33 mouse cellular contexts compared by ENCODE assay signal in genomic region chr7:113222821-113223220, GRCm38 (mm10).
"Had no signal": no experiment of that assay in that cellular context is flagged by ENCODE, and none has a peak within 500 bp of the region (broad histone marks: within the 10 kb centered on the region; RNA-seq: fewer than 3 reads in every experiment).

No protein-coding gene starts in this region.

- H3K27me3 ChIP-seq: heart, embryonic 12.5 days; heart, embryonic 13.5 days; heart, embryonic 15.5 days; hindbrain, embryonic 12.5 days; hindbrain, embryonic 13.5 days; hindbrain, embryonic 15.5 days; intestine, embryonic 15.5 days; kidney, embryonic 15.5 days had no signal

- H3K4me2 ChIP-seq: heart, embryonic 11.5 days; heart, embryonic 12.5 days; heart, embryonic 13.5 days; heart, embryonic 15.5 days; hindbrain, embryonic 12.5 days; hindbrain, embryonic 13.5 days; hindbrain, embryonic 15.5 days; intestine, embryonic 15.5 days; kidney, embryonic 15.5 days had no signal

- H3K36me3 ChIP-seq: heart, embryonic 10.5 days; heart, embryonic 12.5 days; heart, embryonic 13.5 days; heart, embryonic 15.5 days; hindbrain, embryonic 10.5 days; hindbrain, embryonic 12.5 days; hindbrain, embryonic 13.5 days; hindbrain, embryonic 15.5 days; intestine, embryonic 15.5 days; kidney, embryonic 15.5 days had no signal

- H3K9me3 ChIP-seq: heart, embryonic 10.5 days; heart, embryonic 12.5 days; heart, embryonic 13.5 days; heart, embryonic 15.5 days; hindbrain, embryonic 10.5 days; hindbrain, embryonic 12.5 days; hindbrain, embryonic 13.5 days; hindbrain, embryonic 15.5 days; intestine, embryonic 15.5 days; kidney, embryonic 15.5 days had no signal

- H3K4me3 ChIP-seq: heart, embryonic 10.5 days; heart, embryonic 12.5 days; heart, embryonic 13.5 days; heart, embryonic 15.5 days; hindbrain, embryonic 10.5 days; hindbrain, embryonic 12.5 days; hindbrain, embryonic 13.5 days; hindbrain, embryonic 15.5 days; intestine, embryonic 15.5 days; kidney, embryonic 15.5 days; layer of hippocampus, adult 2 months; left cerebral cortex, adult 2 months had no signal

- DNase-seq: heart, postnatal 10 days; heart, postnatal 14 days; heart, postnatal 36 days; kidney, adult 11 months; kidney, adult 18-20 months; kidney, adult 2 months; kidney, adult 8-10 months; kidney, adult 9 months; kidney, postnatal 10 days; kidney, postnatal 14 days; kidney, postnatal 25 days; kidney, postnatal 36 days; kidney, postnatal 4 days; layer of hippocampus, adult 9-11 months; layer of hippocampus, postnatal 36 days had no signal

- H3K27ac ChIP-seq: heart, embryonic 10.5 days; heart, embryonic 13.5 days; heart, embryonic 15.5 days; hindbrain, embryonic 10.5 days; hindbrain, embryonic 12.5 days; hindbrain, embryonic 13.5 days; hindbrain, embryonic 15.5 days; hindbrain, postnatal 0 days; intestine, embryonic 15.5 days; kidney, embryonic 15.5 days; kidney, postnatal 0 days; layer of hippocampus, adult 2 months; left cerebral cortex, adult 2 months had no signal

- H3K9ac ChIP-seq: heart, embryonic 12.5 days; heart, embryonic 13.5 days; heart, embryonic 15.5 days; hindbrain, embryonic 12.5 days; hindbrain, embryonic 13.5 days; hindbrain, embryonic 15.5 days; intestine, embryonic 15.5 days; kidney, embryonic 15.5 days had no signal

- ATAC-seq: hindbrain, postnatal 0 days; inflammation-experienced regulatory T-cells, adult 6 months; intestine, embryonic 15.5 days; intestine, embryonic 16.5 days; intestine, postnatal 0 days had no signal

- H3K4me1 ChIP-seq: hindbrain, embryonic 10.5 days; hindbrain, embryonic 12.5 days; intestine, embryonic 15.5 days; kidney, embryonic 15.5 days had no signal
